Mouse (Mus musculus) embryonic facial prominence, embryonic 13.5 days (tissue): ENCODE results near the gene Zfp708. TPM values are rescaled to one million over a fixed set of nuclear protein-coding genes. Genes with fewer than 3 reads are reported as not detected.
A peak's percentile ranks its signal among the peaks of the same experiment; 100 is the strongest.
"Not testable (repeated sequence)": the region's sequence is repeated elsewhere in the genome, so short reads cannot be mapped to it uniquely, and the experiment has no call there.

Experiments
- ATAC-seq: fragments of 200-750 bp; cut with Nextera tagmentation; 2 replicates; pipeline ENCODE4 v1.8.0; 2017; ENCODE audit warnings: low read depth; ENCODE audit not compliant: insufficient number of reproducible peaks, insufficient read depth, low FRiP score, low TSS enrichment
- H3K27ac ChIP-seq: fragments of 300-500 bp; sonication (generic); 2 replicates; pipeline ENCODE4 v1.5.1; 2015; ENCODE audit warnings: moderate library complexity, mild to moderate bottlenecking, inconsistent platforms
- H3K27me3 ChIP-seq: fragments of 300-500 bp; sonication (generic); 2 replicates; pipeline ENCODE4 v1.6.1; 2015; ENCODE audit warnings: mild to moderate bottlenecking, inconsistent platforms
- H3K36me3 ChIP-seq: fragments of 300-500 bp; sonication (generic); 2 replicates; pipeline ENCODE4 v1.6.1; 2015; ENCODE audit warnings: mild to moderate bottlenecking, inconsistent platforms
- H3K4me1 ChIP-seq: fragments of 300-500 bp; sonication (generic); 2 replicates; pipeline ENCODE4 v1.6.1; 2015; ENCODE audit warnings: inconsistent platforms
- H3K4me2 ChIP-seq: fragments of 300-500 bp; sonication (generic); 2 replicates; pipeline ENCODE4 v1.6.1; 2015; ENCODE audit warnings: moderate library complexity, mild to moderate bottlenecking, inconsistent platforms
- H3K4me3 ChIP-seq: fragments of 300-500 bp; sonication (generic); 2 replicates; pipeline ENCODE4 v1.5.1; 2015; ENCODE audit warnings: mild to moderate bottlenecking, inconsistent platforms
- H3K9ac ChIP-seq: fragments of 300-500 bp; sonication (generic); 2 replicates; pipeline ENCODE4 v1.6.1; 2015; ENCODE audit warnings: mild to moderate bottlenecking, inconsistent platforms
- H3K9me3 ChIP-seq: fragments of 300-500 bp; sonication (generic); 2 replicates; pipeline ENCODE4 v1.6.1; 2016; ENCODE audit warnings: inconsistent platforms
- WGBS: fragments of 180-500 bp; shearing (Covaris S2); methylation state at CpG from one replicate; pipeline ENCODE4 v1.1.7; 2015; ENCODE audit warnings: mixed read lengths; 5-methylcytosine and 5-hydroxymethylcytosine counted together
- polyA plus RNA-seq: library from polyadenylated mRNA; unstranded; fragments of >200 nt; fragmentation: Nextera tagmentation; extraction: Ambion mirVana; gene quantifications from 2 replicates; pipeline ENCODE4 v1.2.1, GENCODE M21; 2015

The Zfp708 gene
- polyA plus RNA-seq, result 8.5 and 9.2 TPM in 2 replicates

DNA sequence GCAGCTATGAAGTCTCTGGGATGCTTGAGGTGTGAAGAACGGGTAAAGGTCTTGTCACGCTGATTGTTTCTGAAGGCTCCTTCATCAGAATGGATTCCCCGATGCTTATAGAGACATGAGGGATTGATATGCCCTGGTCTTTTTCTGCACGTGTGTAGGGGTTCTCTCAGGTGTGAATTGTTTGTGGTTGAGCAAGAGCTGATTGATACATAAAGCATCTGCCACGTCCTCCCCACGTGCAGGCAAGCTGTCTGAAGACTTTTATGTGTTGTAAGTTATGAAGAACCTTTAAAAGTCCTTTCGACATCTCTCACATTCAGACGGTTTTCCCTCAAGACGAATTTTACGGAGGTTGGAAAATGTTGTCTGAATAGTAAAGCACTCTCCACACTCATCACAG lies at the start of gene Zfp708:
Gene Zfp708, minus strand, starts transcription at position 101 of the 400 bp plus-strand sequence.
- H3K4me3 ChIP-seq, result no peak within 1 kb of the TSS
- no peak for ATAC-seq
- no peak within 1 kb of the TSS for H3K27ac ChIP-seq
- no peak within 1 kb of the TSS for H3K4me2 ChIP-seq
- H3K4me1 ChIP-seq, result no peaks in the 10 kb centered on the region
- 86% methylated on average over 10 of the region's 10 CpGs for WGBS
- no peak within 1 kb of the TSS for H3K9ac ChIP-seq
- peaks cover 11% of the 10 kb centered on the region; the same call in 1 of the 2 replicates for H3K36me3 ChIP-seq
- no peaks in the 10 kb centered on the region for H3K27me3 ChIP-seq
- H3K9me3 ChIP-seq, result no peaks in the 10 kb centered on the region

DNA sequence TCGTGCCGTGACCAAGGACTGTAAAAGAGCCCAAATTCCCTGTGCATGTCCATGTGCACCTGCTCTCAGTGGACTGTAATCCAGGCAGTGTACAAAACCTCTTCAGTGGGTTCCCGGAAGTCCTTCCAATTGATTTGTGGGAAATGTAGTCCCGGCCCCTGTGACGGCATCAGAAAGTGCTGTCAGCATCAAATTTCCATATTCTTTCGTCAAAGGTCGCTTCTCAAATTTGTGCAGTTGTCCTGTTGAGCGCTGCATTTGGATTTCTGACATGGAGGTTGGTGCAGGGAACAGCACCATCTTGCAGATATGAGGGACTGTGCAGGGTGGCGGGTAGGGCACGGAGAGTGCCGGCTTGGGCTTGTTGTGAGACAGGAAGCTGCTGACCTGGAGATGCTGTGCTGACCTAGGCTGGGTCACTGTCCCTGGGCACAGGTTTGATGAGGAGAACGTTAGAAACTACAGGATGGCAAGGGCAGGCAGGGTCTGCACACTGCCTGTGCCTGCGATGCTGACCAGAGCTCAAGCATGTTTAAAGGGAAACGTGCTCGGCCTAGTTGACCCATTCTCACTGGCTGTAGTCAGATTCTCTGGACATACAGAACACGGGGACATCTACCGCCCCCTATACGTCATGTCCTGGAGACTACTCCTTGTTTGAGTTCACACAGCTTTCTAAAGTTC lies 30.4 kb upstream of the Zfp708 start:
- peak overlapping the region; percentile 82 for H3K4me2 ChIP-seq
- peaks cover 6% of the 10 kb centered on the region; the same call in 1 of the 2 replicates for H3K4me1 ChIP-seq
- 1% methylated on average over 18 of the region's 18 CpGs for WGBS
- H3K27ac ChIP-seq, result no peak overlapping the region
- no peaks in the 10 kb centered on the region for H3K27me3 ChIP-seq
- ATAC-seq, result peak; percentile 85
- peak overlapping the region; percentile 85 for H3K9ac ChIP-seq
- no peaks in the 10 kb centered on the region for H3K36me3 ChIP-seq
- no peaks in the 10 kb centered on the region for H3K9me3 ChIP-seq
- peak overlapping the region; percentile 73 for H3K4me3 ChIP-seq

DNA sequence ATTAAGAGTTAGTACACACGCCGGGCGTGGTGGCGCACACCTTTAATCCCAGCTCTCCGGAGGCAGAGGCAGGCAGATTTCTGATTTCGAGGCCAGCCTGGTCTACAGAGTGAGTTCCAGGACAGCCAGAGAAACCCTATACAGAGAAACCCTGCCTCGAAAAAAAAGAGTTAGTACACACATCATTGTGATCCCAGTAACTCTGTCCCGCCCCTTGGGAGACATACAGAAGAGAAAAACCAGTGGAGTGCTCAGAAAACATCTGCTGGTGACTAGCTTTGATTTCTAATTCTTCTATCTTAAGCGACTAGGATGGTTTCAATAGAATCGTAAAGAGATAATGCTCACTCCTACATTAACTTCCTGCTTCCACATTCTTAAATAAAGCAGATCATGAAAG lies 29.7 kb upstream of the Zfp708 start:
- H3K9ac ChIP-seq, H3K36me3 ChIP-seq, H3K9me3 ChIP-seq, H3K27me3 ChIP-seq, H3K4me1 ChIP-seq, ATAC-seq, H3K27ac ChIP-seq: not testable (repeated sequence)
- Histone ChIP-seq H3K4me3 (peak overlapping the region; percentile 73), H3K4me2 (peak overlapping the region; percentile 82)
- 76% methylated on average over 10 of the region's 10 CpGs for WGBS

DNA sequence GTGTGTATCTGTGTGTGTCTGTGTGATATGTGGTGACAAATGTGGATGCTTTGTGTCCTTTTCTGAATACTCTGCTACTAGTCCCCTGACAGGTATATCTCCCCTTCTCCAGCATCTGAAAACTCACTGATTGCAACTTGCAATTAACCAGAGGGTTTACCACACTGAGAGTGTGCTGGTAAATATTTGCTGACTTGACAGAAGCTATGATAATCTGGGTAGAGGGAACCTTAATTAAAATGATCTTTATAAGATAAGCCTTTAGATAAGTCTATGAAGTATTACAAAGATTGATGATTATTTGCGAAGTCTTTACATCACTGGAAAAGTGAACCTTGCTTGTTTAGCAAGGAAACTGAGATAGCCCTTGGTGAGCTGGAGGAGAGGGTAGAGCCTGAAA lies 26.7 kb upstream of the Zfp708 start:
- Histone ChIP-seq H3K9ac (no peak overlapping the region), H3K4me1 (peaks cover 6% of the 10 kb centered on the region; the same call in 1 of the 2 replicates), H3K4me2 (no peak overlapping the region), H3K4me3 (no peak overlapping the region), H3K27me3 (no peaks in the 10 kb centered on the region), H3K9me3 (0 out of 2 replicates have a peak, but pooled peaks cover 2% of the 10 kb centered on the region), H3K27ac (no peak overlapping the region), H3K36me3 (no peaks in the 10 kb centered on the region)
- ATAC-seq, result no peak
- WGBS, result 91% methylated on average over 1 of the region's 1 CpGs

DNA sequence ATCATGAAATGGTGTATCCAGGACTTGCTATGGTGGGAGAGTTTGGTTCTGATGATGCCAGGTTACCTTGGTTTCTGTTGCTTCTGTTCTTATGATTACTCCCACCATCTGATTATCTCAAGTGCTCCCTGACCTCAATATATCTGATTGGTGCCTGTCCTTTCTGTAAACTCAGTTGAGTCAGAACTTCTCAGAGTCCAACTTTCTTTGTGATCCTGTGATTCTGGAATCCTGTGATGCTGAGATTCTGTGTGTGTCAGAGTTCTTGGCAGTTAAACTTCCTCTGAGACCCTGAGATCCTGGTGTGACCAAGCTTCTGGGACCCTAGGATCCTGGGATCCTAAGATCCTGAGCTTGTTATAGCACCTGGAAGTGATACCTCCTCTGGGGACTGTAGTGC lies 23.6 kb upstream of the Zfp708 start, which contains the start of gene Zfp759:
Gene Zfp759, plus strand, starts transcription at position 301 of the 400 bp plus-strand sequence.
- H3K4me1 ChIP-seq, H3K9ac ChIP-seq, H3K27ac ChIP-seq, H3K9me3 ChIP-seq, H3K36me3 ChIP-seq, H3K4me2 ChIP-seq, ATAC-seq, H3K27me3 ChIP-seq, H3K4me3 ChIP-seq: not testable (repeated sequence)

DNA sequence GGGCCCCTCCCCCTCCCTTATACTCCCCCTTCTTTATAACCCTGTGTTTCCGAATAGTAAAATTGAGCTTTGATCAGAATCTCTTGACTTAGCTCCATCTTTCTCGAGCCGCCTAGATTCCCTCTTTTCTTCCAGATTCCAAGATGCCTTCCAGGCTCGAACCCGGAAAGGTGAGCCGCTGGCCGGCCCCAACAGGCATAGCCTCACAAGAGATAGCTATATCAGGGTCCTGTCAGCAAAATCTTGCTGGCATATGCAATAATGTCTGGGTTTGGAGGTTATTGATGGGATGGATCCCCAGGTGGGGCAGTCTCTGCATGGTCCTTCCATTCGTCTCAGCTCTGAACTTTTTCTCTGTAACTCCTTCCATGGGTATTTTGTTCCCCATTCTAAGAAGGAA lies 18.4 kb upstream of the Zfp708 start, which contains the start of gene Rslcan18:
Gene Rslcan18, minus strand, starts transcription at position 101 of the 400 bp plus-strand sequence.
- not testable (repeated sequence) for H3K4me3 ChIP-seq, H3K27me3 ChIP-seq, H3K27ac ChIP-seq, H3K9me3 ChIP-seq, H3K4me2 ChIP-seq, H3K9ac ChIP-seq, ATAC-seq, H3K4me1 ChIP-seq, H3K36me3 ChIP-seq
- 92% methylated on average over 8 of the region's 8 CpGs for WGBS

DNA sequence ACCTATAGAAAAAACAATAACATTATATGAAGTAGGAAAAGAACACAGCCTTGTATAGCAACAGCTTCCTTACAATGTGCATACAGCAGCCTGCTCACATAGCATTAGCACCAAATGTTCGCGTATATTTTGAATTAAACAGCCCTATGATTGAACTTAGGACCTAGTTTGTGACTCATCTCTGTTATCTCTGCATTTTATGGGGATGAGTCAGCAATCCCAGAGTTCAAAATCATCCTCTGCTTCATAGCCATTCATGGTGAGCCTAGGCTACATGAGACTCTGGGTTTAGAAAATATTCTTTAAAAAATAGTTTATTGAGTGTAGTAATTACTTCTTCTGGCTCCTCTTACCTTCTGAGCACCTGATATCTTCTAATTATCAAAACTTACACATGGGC lies 15.5 kb upstream of the Zfp708 start:
- 88% methylated on average over 2 of the region's 2 CpGs for WGBS
- no peaks in the 10 kb centered on the region for H3K27me3 ChIP-seq
- no peak overlapping the region for H3K4me3 ChIP-seq
- no peaks in the 10 kb centered on the region for H3K36me3 ChIP-seq
- no peak for ATAC-seq
- H3K4me1 ChIP-seq, result no peaks in the 10 kb centered on the region
- no peak overlapping the region for H3K27ac ChIP-seq
- H3K9me3 ChIP-seq, result no peaks in the 10 kb centered on the region
- H3K4me2 ChIP-seq, result no peak overlapping the region
- H3K9ac ChIP-seq, result no peak overlapping the region

DNA sequence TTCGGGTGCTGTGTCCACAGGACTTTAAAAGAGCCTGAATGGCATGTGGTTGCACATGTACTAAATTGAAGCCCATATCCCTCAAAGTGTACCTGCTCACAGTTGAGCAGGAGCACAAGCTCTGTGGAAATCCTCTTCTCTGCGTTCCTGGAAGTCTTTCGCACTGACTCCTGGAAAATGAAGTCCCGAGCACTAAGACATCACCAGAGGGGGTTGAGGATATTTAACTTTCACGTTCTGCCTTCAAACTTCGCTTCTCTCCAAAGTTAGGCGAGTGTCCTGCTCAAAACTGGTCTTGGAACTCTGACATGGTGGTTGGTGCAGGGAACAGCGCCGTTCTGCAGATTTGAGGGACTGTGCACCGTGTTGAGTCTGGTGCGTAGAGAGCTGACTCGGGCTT lies 14.3 kb upstream of the Zfp708 start:
- no peak overlapping the region for H3K4me3 ChIP-seq
- H3K9ac ChIP-seq, result no peak overlapping the region
- peaks cover 6% of the 10 kb centered on the region for H3K4me1 ChIP-seq
- no peaks in the 10 kb centered on the region for H3K9me3 ChIP-seq
- ATAC-seq, result no peak
- H3K4me2 ChIP-seq, result no peak overlapping the region
- no peaks in the 10 kb centered on the region for H3K36me3 ChIP-seq
- H3K27me3 ChIP-seq, result no peaks in the 10 kb centered on the region
- no peak overlapping the region for H3K27ac ChIP-seq
- 81% methylated on average over 12 of the region's 12 CpGs for WGBS

DNA sequence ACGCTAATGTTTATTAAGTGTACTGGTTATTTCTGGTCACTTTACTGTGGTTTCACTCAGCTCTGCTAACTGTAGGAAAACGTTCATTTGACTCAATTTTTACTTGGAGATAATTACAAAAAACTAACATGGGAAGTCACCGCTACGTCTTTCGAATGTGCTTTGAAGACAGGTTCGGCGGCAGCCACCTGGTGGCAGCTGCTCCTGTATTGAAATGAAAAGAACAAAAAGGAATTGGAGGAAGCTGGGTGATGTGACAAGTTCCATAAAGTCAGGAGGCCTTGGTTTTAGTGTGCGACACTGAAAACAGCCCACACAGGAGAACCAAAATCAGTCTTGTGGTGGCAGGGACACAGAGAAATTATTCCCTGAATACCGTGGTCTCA lies 11.0 kb upstream of the Zfp708 start:
- peaks cover 6% of the 10 kb centered on the region for H3K4me1 ChIP-seq
- H3K9ac ChIP-seq, result 0 out of 2 replicates have a peak overlapping the region, but pooled peaks have one; percentile 36
- H3K4me2 ChIP-seq, result peak overlapping the region; percentile 69
- peaks cover 14% of the 10 kb centered on the region for H3K36me3 ChIP-seq
- ATAC-seq, result peak; percentile 50
- H3K27me3 ChIP-seq, result no peaks in the 10 kb centered on the region
- H3K27ac ChIP-seq, result no peak overlapping the region; the same call in 1 of the 2 replicates
- H3K9me3 ChIP-seq, result 0 out of 2 replicates have a peak, but pooled peaks cover 8% of the 10 kb centered on the region
- H3K4me3 ChIP-seq, result peak overlapping the region; percentile 64
- 6% methylated on average over 9 of the region's 9 CpGs for WGBS

DNA sequence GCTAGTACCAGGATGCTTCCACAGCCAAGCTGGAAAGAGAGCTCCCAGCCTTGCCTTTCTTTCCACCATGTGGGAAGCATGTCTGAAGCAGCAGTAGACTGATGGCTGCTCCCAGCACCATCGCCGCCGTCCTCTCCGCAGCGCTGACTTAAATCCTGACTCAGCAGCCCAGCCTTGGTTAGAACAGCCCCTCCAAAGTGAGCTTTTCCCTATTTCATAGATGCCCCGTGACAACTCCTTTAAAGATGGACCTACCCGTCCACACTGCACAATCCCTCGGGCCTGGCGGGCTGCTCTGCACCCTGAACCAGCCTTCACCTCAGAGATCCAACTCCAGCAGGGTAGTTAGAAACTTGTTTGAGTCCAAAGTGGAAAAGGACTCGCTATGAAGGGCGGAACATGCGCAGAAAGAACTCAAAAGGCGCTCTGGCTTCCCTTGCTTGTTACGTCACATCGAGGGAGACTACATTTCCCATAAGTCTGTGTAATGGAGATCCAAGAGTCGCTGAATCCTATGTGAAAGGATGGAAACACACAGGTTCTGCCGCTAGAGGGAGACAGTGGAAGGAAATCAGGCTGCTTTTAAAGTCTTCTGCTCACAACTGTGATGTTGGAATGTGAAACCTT lies 10.5 kb upstream of the Zfp708 start, which contains the start of gene Gm28557:
Gene Gm28557, minus strand, starts transcription at position 411 of the 627 bp plus-strand sequence.
- Histone ChIP-seq H3K9me3 (0 out of 2 replicates have a peak, but pooled peaks cover 8% of the 10 kb centered on the region), H3K36me3 (peaks cover 14% of the 10 kb centered on the region), H3K4me3 (peak within 1 kb of the TSS; percentile 64), H3K9ac (peak within 1 kb of the TSS; percentile 86), H3K4me2 (peak within 1 kb of the TSS; percentile 69), H3K4me1 (peaks cover 6% of the 10 kb centered on the region), H3K27me3 (no peaks in the 10 kb centered on the region), H3K27ac (peak within 1 kb of the TSS; percentile 92)
- ATAC-seq, result peak; percentile 95
- WGBS, result under 1% methylated on average over 17 of the region's 17 CpGs

DNA sequence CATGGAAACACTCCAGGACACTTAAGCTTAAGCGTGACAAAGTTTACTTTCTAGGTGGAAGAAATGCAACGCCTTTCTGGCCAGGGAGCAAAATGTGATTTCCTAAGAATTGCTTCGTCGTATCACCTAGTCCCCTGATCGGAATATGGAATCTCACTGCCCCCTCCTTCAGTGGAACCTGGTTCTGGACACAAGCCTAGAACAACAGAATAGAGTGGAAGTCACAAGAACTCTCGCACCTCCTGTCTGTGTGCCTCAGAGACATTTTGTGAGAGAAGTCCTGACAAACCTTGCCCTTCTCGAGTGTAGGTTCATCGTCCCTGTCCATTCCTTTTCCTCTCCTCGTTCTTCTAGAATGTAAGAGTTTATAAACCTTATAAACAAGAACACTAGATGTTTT lies 9.9 kb upstream of the Zfp708 start:
- 65% methylated on average over 9 of the region's 9 CpGs for WGBS
- Histone ChIP-seq H3K9me3 (0 out of 2 replicates have a peak, but pooled peaks cover 8% of the 10 kb centered on the region), H3K4me3 (peak overlapping the region; percentile 64), H3K36me3 (peaks cover 14% of the 10 kb centered on the region), H3K4me1 (peaks cover 6% of the 10 kb centered on the region), H3K9ac (peak overlapping the region; percentile 86), H3K27me3 (no peaks in the 10 kb centered on the region), H3K4me2 (peak overlapping the region; percentile 69), H3K27ac (peak overlapping the region; percentile 92)
- ATAC-seq, result no peak

DNA sequence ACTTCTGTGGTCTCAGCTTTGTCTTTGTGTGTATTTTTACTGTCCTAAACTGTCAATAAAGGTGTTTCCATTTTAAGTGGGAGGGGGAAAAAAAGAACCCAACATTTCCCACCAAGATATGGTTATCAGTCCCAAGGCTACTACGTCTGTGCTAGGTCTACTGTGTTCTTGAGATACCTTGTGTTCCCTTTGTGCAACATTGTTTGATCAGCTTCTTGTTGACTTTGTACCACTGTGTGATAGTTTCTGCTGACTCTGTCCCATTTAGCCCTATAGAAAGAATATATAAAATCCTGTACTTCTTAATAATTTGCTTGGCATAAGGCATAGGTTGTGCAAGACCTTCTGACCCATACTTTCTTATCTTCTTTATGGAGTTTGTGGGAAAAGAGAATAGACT lies 7.6 kb downstream of the Zfp708 start:
- Histone ChIP-seq H3K4me3 (no peak overlapping the region), H3K9ac (no peak overlapping the region), H3K27me3 (no peaks in the 10 kb centered on the region), H3K9me3 (no peaks in the 10 kb centered on the region), H3K36me3 (no peaks in the 10 kb centered on the region), H3K4me1 (no peaks in the 10 kb centered on the region), H3K27ac (no peak overlapping the region), H3K4me2 (no peak overlapping the region)
- ATAC-seq, result no peak
- WGBS, result 86% methylated on average over 1 of the region's 1 CpGs
